Mouse (Mus musculus) CH12.LX (cell line): ENCODE results near the gene Phox2a. TPM values are rescaled to one million over a fixed set of nuclear protein-coding genes. Genes with fewer than 3 reads are reported as not detected.

Experiments used
- DNase-seq: peaks from one replicate; pipeline ENCODE4 v3.0.0-alpha.2; 2013; ENCODE audit errors: extremely low read depth
- H3K27ac ChIP-seq: 2 replicates; pipeline ENCODE4 v1.5.1; 2012; ENCODE audit warnings: low read depth, mild to moderate bottlenecking, control low read depth, moderate library complexity; ENCODE audit not compliant: insufficient read depth
- H3K27me3 ChIP-seq: replicated peaks from 2 replicates; pipeline ENCODE3; 2012; ENCODE audit warnings: inconsistent platforms
- H3K36me3 ChIP-seq, 2 experiments: replicated peaks in 1 of 2; 2 replicates each; pipeline versions ENCODE3 to v1.6.1; 2012; ENCODE audit warnings: inconsistent platforms in 1 of 2, low read length in 1 of 2, mild to moderate bottlenecking in 1 of 2, mixed read lengths in 1 of 2, moderate library complexity in 1 of 2; ENCODE audit not compliant: control insufficient read depth in 1 of 2, insufficient read depth in 1 of 2
- H3K4me1 ChIP-seq, 2 experiments: 2 replicates each; pipeline ENCODE4 v1.6.1; 2012; ENCODE audit warnings: inconsistent platforms in 1 of 2, moderate library complexity in 1 of 2; ENCODE audit not compliant: insufficient read depth in 2 of 2, control insufficient read depth in 1 of 2
- H3K4me2 ChIP-seq: 2 replicates; pipeline ENCODE4 v1.6.1; 2012; ENCODE audit warnings: low read depth, mild to moderate bottlenecking, control low read depth; ENCODE audit not compliant: poor library complexity, insufficient read depth, severe bottlenecking
- H3K4me3 ChIP-seq, 3 experiments: fragments of 150-350 bp in 1 of 3; sonication (generic) in 1 of 3; replicated peaks in 1 of 3; 2 replicates each; pipeline versions ENCODE3 to v1.5.1; 2011 to 2012; ENCODE audit warnings: low read depth in 2 of 3, low read length in 2 of 3, mild to moderate bottlenecking in 2 of 3, moderate library complexity in 2 of 3, control low read depth in 1 of 3, improper control_type of control experiment in 1 of 3, inconsistent platforms in 1 of 3, mixed read lengths in 1 of 3; ENCODE audit not compliant: poor library complexity in 1 of 3
- H3K79me2 ChIP-seq: replicated peaks from 2 replicates; pipeline ENCODE4 v1.6.1; 2012; ENCODE audit warnings: mild to moderate bottlenecking, moderate library complexity; ENCODE audit not compliant: control insufficient read depth, poor library complexity, insufficient read depth, severe bottlenecking; ENCODE audit errors: extremely low read depth
- H3K9ac ChIP-seq: 2 replicates; pipeline ENCODE4 v1.6.1; 2012; ENCODE audit warnings: low read depth, mild to moderate bottlenecking, control low read depth, moderate library complexity; ENCODE audit not compliant: insufficient read depth
- H3K9me3 ChIP-seq: replicated peaks from 2 replicates; pipeline ENCODE3; 2012; ENCODE audit warnings: low read length, inconsistent platforms, mixed read lengths
- BHLHE40 ChIP-seq: IDR thresholded peaks from 2 replicates; pipeline ENCODE4 v1.6.1; 2011; ENCODE audit warnings: mild to moderate bottlenecking, low read depth, low read length, improper control_type of control experiment
- CTCF ChIP-seq, 2 experiments: IDR thresholded peaks in 1 of 2; conservative IDR thresholded peaks in 1 of 2; 2 replicates each; pipeline ENCODE4 v1.5.1; 2011 to 2012; ENCODE audit warnings: low read depth in 2 of 2, low read length in 2 of 2, improper control_type of control experiment in 1 of 2, inconsistent platforms in 1 of 2, mild to moderate bottlenecking in 1 of 2, moderate library complexity in 1 of 2
- ELF1 ChIP-seq: IDR thresholded peaks from 2 replicates; pipeline ENCODE4 v1.6.1; 2014; ENCODE audit warnings: low read depth, mild to moderate bottlenecking, inconsistent platforms, low read length, improper control_type of control experiment
- EP300 ChIP-seq: IDR thresholded peaks from 2 replicates; pipeline ENCODE4 v1.6.1; 2011; ENCODE audit warnings: low read length, improper control_type of control experiment
- ETS1 ChIP-seq: conservative IDR thresholded peaks from 2 replicates; pipeline ENCODE4 v1.6.1; 2012; ENCODE audit warnings: low read depth, mild to moderate bottlenecking, inconsistent platforms, low read length, improper control_type of control experiment, moderate library complexity
- IRF4 ChIP-seq: IDR thresholded peaks from 2 replicates; pipeline ENCODE4 v1.6.1; 2014; ENCODE audit warnings: low read depth, mild to moderate bottlenecking, inconsistent platforms, low read length, improper control_type of control experiment
- JUN ChIP-seq: IDR thresholded peaks from 2 replicates; pipeline ENCODE4 v1.6.1; 2011; ENCODE audit warnings: low read depth, mild to moderate bottlenecking, low read length, improper control_type of control experiment, moderate library complexity; ENCODE audit not compliant: insufficient read depth
- JUND ChIP-seq: conservative IDR thresholded peaks from 2 replicates; pipeline ENCODE4 v1.6.1; 2011; ENCODE audit warnings: low read depth, low read length, improper control_type of control experiment
- KAT2A ChIP-seq: IDR thresholded peaks from 2 replicates; pipeline ENCODE4 v1.6.1; 2012; ENCODE audit warnings: low read length, improper control_type of control experiment, inconsistent platforms; ENCODE audit not compliant: insufficient replicate concordance
- MAFK ChIP-seq: IDR thresholded peaks from 2 replicates; pipeline ENCODE4 v1.6.1; 2011; ENCODE audit warnings: low read length, improper control_type of control experiment; ENCODE audit not compliant: insufficient replicate concordance
- MAZ ChIP-seq: IDR thresholded peaks from 2 replicates; pipeline ENCODE4 v1.6.1; 2012; ENCODE audit warnings: low read depth, mild to moderate bottlenecking, inconsistent platforms, low read length, improper control_type of control experiment, moderate library complexity
- MEF2A ChIP-seq: IDR thresholded peaks from 2 replicates; pipeline ENCODE4 v1.6.1; 2014; ENCODE audit warnings: low read depth, mild to moderate bottlenecking, inconsistent platforms, low read length, improper control_type of control experiment, borderline replicate concordance
- MXI1 ChIP-seq: IDR thresholded peaks from 2 replicates; pipeline ENCODE4 v1.6.1; 2011; ENCODE audit warnings: mild to moderate bottlenecking, low read depth, low read length, improper control_type of control experiment
- MYC ChIP-seq: IDR thresholded peaks from 2 replicates; pipeline ENCODE4 v1.6.1; 2011; ENCODE audit warnings: low read depth, mild to moderate bottlenecking, improper control_type of control experiment, low read length
- NELFE ChIP-seq: IDR thresholded peaks from 2 replicates; pipeline ENCODE4 v1.6.1; 2011; ENCODE audit warnings: low read depth, low read length, improper control_type of control experiment
- NRF1 ChIP-seq: IDR thresholded peaks from 2 replicates; pipeline ENCODE4 v1.6.1; 2014; ENCODE audit warnings: low read depth, mild to moderate bottlenecking, inconsistent platforms, low read length, improper control_type of control experiment, moderate library complexity
- PAX5 ChIP-seq: IDR thresholded peaks from 2 replicates; pipeline ENCODE4 v1.6.1; 2012; ENCODE audit warnings: low read length, inconsistent platforms, mixed read lengths
- POLR2AphosphoS2 ChIP-seq: IDR thresholded peaks from 2 replicates; pipeline ENCODE4 v1.6.1; 2011; ENCODE audit warnings: low read depth, low read length, improper control_type of control experiment
- RCOR1 ChIP-seq: conservative IDR thresholded peaks from 2 replicates; pipeline ENCODE4 v1.6.1; 2012; ENCODE audit warnings: low read depth, mild to moderate bottlenecking, inconsistent platforms, low read length, improper control_type of control experiment
- SIN3A ChIP-seq: IDR thresholded peaks from 2 replicates; pipeline ENCODE4 v1.6.1; 2012; ENCODE audit warnings: low read length, improper control_type of control experiment, inconsistent platforms
- SMC3 ChIP-seq: IDR thresholded peaks from 2 replicates; pipeline ENCODE4 v1.6.1; 2011; ENCODE audit warnings: low read depth, low read length, improper control_type of control experiment
- TBP ChIP-seq: conservative IDR thresholded peaks from 2 replicates; pipeline ENCODE4 v1.6.1; 2011; ENCODE audit warnings: low read depth, low read length, improper control_type of control experiment
- UBTF ChIP-seq: IDR thresholded peaks from 2 replicates; pipeline ENCODE4 v1.6.1; 2012; ENCODE audit warnings: low read depth, mild to moderate bottlenecking, inconsistent platforms, low read length, improper control_type of control experiment, moderate library complexity
- USF2 ChIP-seq: conservative IDR thresholded peaks from 2 replicates; pipeline ENCODE4 v1.6.1; 2011; ENCODE audit warnings: low read depth, low read length, improper control_type of control experiment
- ZC3H11A ChIP-seq: IDR thresholded peaks from 2 replicates; pipeline ENCODE4 v1.6.1; 2012; ENCODE audit warnings: low read depth, mild to moderate bottlenecking, inconsistent platforms, low read length, improper control_type of control experiment
- ZKSCAN1 ChIP-seq: IDR thresholded peaks from 2 replicates; pipeline ENCODE4 v1.6.1; 2012; ENCODE audit warnings: low read depth, inconsistent platforms, low read length, improper control_type of control experiment, borderline replicate concordance
- dilution Hi-C: fragments of 300-500 bp; cut with MboI; formaldehyde crosslinking; loops from 2 replicates; pipeline ENCODE4 v1.14.3; 2020; ENCODE audit warnings: low sequenced_read_pairs; ENCODE audit not compliant: extremely low pct_unique_long_range_greater_than_20kb, extremely low pct_ligation_motif_present
- in situ Hi-C: fragments of 300-500 bp; cut with MboI; formaldehyde crosslinking; loops from 3 replicates; pipeline ENCODE4 v1.14.3; 2019; ENCODE audit warnings: low sequenced_read_pairs, low pct_ligation_motif_present, low pct_unique_long_range_greater_than_20kb, mixed read lengths
- polyA plus RNA-seq: library from polyadenylated mRNA; unstranded; fragments of >175 nt; gene quantifications from 2 replicates; pipeline ENCODE4 v1.2.1, GENCODE M21; 2012; ENCODE audit warnings: low read depth; ENCODE audit not compliant: insufficient read length
- total RNA-seq, 2 experiments: library from RNA; depleted of rRNA; stranded (reverse); fragments of 300-350 nt in 1 of 2; fragments of >200 nt in 1 of 2; gene quantifications; 2 replicates each; pipeline ENCODE4 v1.2.3; 2012 to 2014

Phox2a gene
- total and polyA plus RNA-seq, 3 experiments = not detected

GRCm38 (mm10) chr7:101870629-101871028 lies 52.5 kb downstream of the Phox2a start, which contains the start of gene Folr1:
Gene Folr1, minus strand, starts transcription at chr7:101870788.
- Histone ChIP-seq H3K27me3 (no peaks in the 10 kb centered on the region), H3K9me3 (no peaks in the 10 kb centered on the region), H3K9ac (no peak within 1 kb of the TSS), H3K4me3 (no peak within 1 kb of the TSS), H3K36me3 (no peaks in the 10 kb centered on the region), H3K27ac (no peak within 1 kb of the TSS), H3K79me2 (no peaks in the 10 kb centered on the region), H3K4me1 (peaks cover 0 to 4% of the 10 kb centered on the region in 2 experiments; a peak in 3 of 4 replicates), H3K4me2 (no peak within 1 kb of the TSS)
- TF ChIP-seq NELFE (no peak), TBP (no peak), MXI1 (no peak), ETS1 (no peak), EP300 (no peak), RCOR1 (no peak), ZKSCAN1 (no peak), MAFK (no peak), JUND (no peak), ELF1 (no peak), UBTF (no peak), ZC3H11A (no peak), MYC (no peak), SIN3A (no peak), USF2 (no peak), NRF1 (no peak), POLR2AphosphoS2 (no peak), CTCF (conservative IDR thresholded peaks at IDR 0.05 in 1 of 2, IDR thresholded peaks at IDR 0.05 in 1 of 2; ENCODE audit: low read depth in 2 of 2, low read length in 2 of 2) (no peak), MEF2A (no peak)
- no peak for DNase-seq
- in situ Hi-C loops (no loop called here), dilution Hi-C loops (no loop called here)

GRCm38 (mm10) chr7:101871296-101871695 lies 53.2 kb downstream of the Phox2a start:
- DNase-seq = no peak
- H3K4me1 ChIP-seq = no peaks in the 10 kb centered on the region; a peak in 1 of 4 replicates
- H3K4me2 ChIP-seq = no peak overlapping the region
- no peaks in the 10 kb centered on the region for H3K27me3 ChIP-seq
- no peaks in the 10 kb centered on the region for H3K9me3 ChIP-seq
- in situ Hi-C loops (no loop called here), dilution Hi-C loops (no loop called here)
- TF ChIP-seq KAT2A (no peak), RCOR1 (no peak), NRF1 (no peak), PAX5 (no peak), BHLHE40 (no peak), ZC3H11A (no peak), MAZ (no peak), JUN (no peak), SMC3 (no peak), IRF4 (no peak), EP300 (no peak), MYC (no peak)
- no peak overlapping the region for H3K4me3 ChIP-seq
- no peak overlapping the region for H3K27ac ChIP-seq
- H3K36me3 ChIP-seq = no peaks in the 10 kb centered on the region
- H3K79me2 ChIP-seq = no peaks in the 10 kb centered on the region
- H3K9ac ChIP-seq = no peak overlapping the region
